Mouse (Mus musculus): ENCODE data around the gene Becn1. TPM values are rescaled to one million over a fixed set of nuclear protein-coding genes. Genes with fewer than 3 reads are reported as not detected.

The Becn1 gene
- total RNA-seq, 1 experiment from 2014 or later: 159 TPM

DNA sequence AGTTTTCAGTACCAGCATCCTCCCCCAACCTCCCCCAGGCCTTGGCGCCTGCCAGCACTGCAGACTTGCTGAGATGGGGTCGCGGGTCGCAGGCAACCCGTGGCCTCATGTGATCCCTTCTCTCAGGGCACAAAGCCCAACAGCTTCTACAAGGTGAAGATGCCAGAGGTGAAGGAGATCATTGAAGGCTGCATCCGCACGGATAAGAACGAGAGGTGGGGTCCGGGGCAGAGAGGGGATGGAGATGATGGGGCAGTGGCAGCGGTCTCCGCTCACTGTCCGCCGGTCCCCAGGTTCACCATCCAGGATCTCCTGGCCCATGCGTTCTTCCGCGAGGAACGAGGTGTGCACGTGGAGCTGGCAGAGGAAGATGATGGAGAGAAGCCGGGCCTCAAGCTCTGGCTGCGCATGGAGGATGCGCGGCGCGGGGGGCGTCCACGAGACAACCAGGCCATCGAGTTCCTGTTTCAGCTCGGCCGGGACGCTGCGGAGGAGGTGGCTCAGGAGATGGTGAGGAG is 37.1 kb downstream of the Becn1 start:
- DNase-seq: no peak

DNA sequence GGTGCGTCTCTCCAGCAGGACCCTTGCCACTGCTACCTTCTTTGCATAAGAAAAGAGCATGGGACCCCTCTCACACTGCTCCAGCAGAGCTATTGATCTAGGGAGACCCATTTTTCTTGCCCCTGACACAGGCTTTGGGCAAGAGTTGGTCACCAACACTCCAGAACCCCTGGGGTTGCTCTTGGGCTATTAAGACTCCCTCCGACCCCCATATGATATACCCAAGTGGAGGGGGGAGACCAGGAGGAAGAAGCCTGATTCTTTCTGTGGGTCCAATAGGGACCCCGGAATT is 38.2 kb downstream of the Becn1 start:
- DNase-seq: no peak

DNA sequence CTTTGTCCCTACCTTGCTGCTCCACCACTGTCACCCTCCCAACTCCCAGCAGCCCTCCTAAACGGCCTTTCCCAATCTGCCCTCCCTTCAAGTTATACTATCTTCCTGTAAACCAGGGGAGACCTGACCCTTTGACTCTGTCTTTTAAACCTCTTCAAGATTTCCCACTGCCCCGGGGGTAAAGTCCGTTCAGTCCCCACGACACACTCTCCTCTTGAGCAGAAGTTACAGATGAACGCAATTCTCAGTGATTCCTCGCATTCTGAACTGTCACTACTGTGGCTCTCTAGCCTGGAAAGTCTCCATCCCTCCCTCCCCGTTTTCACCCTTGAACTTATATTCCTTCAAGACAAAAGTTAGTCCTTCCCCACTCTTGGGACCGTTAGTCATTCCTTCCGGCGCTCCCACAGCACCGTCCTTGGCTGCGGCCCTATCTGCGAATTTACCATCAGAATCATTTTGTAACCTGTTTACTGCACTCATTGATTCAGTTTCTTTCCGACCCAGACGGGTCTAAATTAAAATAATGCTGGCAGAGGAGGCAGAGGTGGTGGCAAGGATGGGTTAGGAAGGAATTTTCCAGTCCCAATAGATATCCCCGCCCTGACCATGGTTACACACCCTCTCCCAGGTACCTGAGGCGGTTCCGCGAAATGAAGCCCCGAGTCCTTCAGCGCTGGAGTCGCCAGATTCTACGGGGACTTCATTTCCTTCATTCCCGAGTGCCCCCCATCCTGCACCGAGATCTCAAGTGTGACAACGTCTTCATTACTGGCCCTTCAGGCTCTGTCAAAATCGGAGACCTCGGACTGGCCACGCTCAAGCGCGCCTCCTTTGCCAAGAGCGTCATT is 38.7 kb downstream of the Becn1 start:
- no peak for DNase-seq

DNA sequence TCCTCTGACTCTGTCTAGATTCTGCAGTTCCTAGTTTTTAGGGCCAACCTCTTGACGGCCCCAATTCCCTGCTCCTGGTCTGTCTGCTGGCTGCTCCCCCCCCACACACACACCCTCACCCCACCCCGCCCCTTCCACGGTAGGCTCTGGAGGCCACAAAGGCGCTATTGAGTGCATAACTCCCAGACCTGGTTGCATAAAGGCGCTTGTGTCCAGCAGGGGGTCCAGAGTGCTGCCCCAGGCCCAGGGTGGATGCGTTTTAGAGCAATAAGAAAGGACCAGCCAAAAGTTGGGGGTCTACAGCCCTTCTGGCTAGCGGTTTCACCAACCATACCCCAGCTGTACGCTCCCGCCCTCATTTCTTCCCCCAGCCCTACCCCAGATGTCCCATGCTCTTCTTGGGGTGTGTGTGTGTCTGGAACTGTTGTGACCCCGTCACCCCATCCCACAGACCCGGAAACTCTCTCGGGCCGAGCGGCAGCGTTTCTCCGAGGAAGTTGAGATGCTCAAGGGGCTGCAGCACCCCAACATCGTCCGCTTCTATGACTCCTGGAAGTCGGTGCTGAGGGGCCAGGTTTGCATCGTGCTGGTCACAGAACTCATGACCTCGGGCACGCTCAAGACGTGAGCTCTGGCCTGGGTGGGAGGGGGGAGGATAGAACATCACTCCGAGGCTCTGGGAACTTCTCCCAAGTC is 39.7 kb downstream of the Becn1 start:
- DNase-seq: no peak

DNA sequence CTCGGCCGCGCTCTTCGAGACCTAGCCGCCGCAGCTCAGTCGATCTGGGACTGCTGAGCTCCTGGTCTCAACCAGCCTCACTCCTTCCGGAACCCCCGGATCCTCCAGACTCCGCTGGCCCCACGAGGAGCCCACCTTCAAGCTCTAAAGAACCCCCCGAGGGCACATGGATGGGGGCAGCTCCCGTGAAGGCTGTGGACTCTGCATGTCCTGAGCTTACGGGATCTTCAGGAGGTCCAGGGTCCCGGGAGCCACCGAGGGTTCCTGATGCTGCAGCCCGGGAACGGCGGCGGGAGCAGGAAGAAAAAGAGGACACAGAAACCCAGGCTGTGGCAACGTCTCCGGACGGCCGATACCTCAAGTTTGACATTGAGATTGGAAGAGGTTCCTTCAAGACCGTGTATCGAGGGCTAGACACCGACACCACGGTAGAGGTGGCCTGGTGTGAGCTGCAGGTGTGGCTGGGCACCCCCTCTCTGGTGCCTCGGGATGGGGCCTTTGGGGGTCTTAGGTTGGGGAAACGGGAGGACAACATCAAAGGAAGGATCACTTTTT is 41.2 kb downstream of the Becn1 start:
- DNase-seq: no peak

DNA sequence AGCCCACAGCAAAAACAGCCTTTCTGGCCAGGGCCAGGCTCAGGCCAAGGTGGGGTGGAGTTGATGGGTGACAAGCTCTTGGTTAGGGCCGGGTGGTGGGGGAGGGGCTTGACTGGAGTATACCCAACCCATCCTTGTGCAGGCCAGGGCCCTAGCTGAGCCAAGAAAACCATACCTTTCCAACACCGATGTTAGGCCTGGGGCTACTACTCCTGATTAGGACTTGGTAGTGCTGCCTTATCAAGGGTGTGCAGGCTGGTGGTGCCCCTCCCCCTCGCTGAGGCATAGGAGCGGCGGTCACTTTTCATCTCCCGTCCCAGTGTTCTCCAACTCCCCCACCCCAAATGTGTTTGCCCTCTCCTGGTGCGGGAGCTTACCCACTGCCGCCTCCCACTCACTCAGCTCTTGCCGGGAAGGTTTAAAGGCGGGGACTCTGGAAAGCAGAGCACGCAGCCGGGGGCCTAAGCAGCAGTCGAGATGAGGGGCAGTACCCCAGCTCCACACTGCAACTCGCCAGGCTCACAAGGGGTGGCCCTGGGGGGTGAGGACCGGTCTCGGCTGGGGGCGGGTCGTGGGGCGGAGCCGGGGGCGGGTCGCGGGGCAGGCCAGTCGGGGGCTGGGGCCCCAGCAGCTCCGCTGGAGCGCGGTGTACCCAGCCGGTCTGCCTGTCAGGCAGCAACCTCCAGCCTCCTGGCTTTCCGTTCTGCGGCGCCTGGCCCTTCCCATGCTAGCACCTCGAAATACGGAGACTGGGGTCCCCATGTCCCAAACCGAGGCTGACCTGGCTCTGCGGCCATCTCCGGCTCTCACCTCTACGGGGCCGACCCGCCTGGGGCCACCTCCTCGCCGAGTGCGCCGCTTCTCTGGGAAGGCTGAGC is 41.9 kb downstream of the Becn1 start, which contains the start of gene Wnk4:
Gene Wnk4 (plus strand): TSS at position 620 of the 878 bp plus-strand sequence.
- peak; percentile 75 for DNase-seq

DNA sequence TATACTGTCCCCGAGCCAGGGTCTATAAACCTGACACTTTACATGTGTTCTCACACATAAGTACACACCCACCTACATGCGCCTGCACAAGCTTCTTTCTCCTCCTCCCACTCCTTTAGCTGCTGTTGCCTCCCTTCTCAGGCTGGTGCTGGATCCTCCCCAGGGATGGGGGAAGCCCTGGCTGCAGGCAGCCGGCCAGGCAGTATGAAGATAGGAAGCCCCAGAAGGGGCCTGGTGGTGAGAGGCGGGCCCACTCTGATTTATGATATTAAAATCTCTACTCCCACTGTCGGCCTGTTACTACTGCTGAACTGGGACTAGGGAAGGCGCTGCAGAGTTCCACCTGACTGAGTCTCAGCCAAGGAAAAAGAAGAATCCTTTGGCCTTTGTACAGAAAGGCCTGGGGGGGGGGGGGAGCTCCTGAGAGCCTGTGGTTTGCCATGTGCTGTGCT is 42.8 kb downstream of the Becn1 start:
- no peak for DNase-seq

DNA sequence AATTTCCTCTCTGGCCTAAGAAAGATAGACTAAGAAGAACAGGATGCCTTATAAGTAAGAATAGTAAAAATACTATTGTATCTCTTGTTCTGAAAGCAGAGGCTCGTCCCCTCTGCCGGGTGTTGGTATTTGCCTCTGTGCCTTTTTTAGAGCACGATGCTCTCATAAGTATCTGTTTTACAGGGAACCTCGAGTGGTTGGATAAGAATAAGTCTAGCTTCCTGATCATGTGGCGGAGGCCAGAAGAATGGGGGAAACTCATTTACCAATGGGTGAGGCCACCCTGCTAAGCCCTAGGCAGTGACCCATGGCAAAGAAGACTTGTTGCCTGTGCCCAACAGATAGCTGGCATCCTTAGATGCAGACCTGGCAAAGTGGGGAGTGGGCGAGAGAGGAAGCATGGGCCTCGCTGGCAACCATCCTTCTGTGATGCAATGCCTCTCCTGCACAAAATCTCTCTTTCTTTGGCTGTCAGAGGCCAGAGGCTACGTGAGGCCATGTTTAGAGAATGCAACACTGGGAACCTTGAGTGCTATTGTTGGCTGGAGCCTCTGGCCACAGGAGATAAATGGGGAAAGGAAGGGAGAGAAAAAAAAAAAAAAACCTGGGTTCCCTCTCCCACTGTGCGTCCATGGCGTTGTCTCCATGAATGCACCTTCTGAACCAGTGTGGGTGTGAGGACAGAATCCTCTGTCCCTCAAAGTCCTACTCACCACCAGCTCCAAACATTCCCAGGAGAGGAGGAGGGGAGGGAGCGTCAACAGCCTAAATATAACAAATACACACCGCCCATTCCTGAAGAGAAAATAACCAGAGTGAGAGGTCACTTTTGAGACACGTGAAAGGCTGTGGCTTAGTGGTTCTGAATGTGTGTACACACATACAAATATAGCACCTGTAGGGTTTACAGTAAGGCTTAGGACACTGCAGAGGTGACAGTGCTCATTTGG is 46.0 kb downstream of the Becn1 start:
- DNase-seq: no peak

DNA sequence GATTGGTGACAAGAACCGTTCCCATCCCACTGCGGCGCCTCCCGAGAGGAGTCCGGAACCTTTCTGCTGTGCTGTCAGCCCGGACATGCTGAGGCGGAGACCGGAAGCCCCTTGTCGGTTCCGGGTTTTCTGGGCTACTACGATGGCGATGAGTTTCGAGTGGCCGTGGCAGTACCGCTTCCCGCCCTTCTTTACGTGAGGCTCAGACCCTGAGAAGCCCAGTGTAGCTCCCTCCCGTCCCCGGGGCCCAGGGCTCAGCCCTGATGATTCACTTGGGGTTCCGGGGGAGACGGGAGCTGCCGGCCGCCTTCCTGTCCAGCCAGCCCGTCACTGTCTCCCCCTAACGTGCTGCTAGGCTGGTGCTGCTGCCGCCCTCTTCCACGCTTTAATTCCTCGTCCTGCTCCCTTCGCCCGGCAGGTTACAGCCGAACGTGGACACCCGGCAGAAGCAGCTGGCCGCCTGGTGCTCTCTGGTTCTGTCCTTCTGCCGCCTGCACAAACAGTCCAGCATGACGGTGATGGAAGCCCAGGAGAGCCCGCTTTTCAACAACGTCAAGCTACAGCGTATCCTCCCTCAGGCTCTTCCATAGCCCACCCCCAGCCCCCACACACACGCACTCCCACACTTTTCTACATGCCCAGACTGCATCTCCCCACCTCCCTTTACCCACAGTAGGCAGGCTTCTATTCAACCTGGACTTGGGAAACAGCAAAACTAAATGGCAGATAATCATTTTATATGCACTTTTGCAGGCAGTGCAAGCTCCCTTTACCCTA is 48.3 kb downstream of the Becn1 start, which contains the start of gene Vps25:
Gene Vps25 (plus strand): TSS at position 95 of the 777 bp plus-strand sequence.
- DNase-seq: peak; percentile 83

DNA sequence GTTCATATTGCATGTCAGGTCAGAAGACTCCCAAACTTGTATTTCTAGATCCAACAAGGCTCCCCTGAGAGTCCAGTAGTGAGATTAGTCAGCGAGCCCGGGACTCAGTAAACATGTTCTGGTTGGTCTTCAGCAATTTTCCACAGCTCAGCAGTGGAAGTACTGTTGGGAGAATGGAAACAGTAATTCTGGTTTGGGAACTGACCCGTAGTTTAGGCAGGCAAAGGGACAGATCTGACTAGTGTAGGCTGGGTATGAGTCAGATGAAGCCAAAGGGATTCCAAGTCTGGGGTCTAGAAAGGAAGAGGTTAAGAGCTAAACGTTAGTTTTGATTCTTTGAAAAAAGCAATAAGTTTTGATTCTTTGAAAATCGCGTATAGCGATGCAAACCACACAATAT is 49.1 kb downstream of the Becn1 start:
- DNase-seq: no peak

DNA sequence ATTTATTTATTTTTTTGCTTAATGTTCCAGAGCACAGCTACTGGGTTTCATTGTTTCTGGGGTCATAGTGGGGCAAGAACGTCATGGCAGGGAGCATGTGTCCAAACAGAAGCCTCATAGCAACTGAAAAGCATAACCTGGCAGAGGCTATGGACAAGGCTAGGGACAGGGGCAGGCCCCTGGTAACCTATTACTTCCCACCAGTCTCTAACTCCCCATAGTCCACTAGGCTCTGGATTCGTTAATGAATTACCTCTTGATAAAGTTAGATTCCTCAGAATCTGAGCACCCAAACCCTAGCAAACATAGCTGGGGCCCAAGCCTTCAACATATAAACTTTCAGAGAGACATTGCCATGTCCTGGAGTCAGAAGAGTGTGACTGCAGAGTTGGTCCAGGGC is 51.1 kb downstream of the Becn1 start:
- DNase-seq: no peak

DNA sequence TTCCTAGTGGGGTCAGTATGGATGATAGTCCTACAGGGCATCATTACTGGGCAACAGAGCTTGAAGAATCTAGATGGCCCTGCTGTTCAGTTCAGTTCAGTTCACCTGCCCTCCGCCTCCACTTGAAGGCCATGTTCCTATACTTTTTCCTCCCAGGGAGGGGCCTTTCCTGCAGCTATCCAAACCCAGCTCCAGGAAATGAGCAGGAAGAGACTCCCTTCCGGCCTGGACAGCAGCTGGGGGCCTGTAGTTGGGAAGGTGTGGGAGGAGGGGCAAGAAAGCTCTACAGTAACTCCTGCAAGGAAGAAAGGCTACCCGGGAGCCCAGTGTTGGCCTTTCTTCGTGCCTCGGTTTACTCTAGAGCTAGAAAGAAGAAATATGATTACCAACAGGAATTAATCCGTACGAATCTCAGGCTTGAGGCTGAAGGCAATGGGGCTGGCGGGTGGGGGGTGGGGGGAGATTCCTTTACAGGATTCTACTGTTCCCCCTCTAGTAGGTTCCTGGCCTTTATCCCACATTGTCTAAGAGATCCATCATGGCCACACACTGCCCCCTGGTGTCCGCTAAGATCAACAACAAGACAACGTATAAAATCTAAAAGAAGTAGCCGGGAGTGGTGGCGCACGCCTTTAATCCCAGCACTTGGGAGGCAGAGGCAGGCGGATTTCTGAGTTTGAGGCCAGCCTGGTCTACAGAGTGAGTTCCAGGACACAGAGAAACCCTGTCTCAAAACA is 53.7 kb downstream of the Becn1 start:
- peak; percentile 74 for DNase-seq

DNA sequence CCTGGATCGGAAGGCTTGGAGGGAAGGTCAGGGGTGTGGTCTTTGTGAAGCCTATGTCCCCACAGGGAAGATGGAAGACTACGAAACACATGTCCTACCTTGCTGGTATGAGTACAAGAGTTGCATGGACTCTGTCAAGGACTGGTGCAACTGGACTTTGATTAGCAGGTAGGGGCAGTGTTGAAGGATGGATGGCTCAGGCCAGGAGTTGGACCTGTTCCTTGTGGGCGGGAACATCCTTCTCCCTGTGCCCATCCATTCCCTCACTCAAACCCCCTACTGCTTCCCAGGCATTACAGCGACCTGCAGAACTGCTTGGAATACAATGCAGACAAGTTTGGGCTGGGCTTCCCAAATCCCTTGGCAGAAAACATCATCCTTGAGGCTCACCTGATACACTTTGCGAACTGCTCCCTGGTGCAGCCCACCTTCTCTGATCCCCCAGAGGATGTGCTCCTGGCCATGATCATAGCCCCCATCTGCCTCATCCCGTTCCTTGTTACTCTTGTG is 54.5 kb downstream of the Becn1 start:
- DNase-seq: no peak

DNA sequence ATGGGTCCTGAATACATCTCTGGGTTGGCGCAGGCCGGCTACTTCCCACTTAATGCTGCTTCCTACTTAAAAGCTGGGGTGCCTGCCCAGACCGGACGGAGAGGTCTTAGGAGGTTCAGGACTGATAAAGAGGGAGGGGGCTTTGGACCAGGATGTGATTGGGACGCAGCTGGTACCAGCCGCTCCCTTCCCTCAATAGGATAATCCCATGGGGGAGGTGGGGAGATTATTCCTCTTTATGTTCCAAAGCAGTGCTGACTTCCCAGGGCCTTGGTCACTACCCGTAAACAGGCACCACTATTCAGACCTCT is 55.4 kb downstream of the Becn1 start:
- no peak for DNase-seq

DNA sequence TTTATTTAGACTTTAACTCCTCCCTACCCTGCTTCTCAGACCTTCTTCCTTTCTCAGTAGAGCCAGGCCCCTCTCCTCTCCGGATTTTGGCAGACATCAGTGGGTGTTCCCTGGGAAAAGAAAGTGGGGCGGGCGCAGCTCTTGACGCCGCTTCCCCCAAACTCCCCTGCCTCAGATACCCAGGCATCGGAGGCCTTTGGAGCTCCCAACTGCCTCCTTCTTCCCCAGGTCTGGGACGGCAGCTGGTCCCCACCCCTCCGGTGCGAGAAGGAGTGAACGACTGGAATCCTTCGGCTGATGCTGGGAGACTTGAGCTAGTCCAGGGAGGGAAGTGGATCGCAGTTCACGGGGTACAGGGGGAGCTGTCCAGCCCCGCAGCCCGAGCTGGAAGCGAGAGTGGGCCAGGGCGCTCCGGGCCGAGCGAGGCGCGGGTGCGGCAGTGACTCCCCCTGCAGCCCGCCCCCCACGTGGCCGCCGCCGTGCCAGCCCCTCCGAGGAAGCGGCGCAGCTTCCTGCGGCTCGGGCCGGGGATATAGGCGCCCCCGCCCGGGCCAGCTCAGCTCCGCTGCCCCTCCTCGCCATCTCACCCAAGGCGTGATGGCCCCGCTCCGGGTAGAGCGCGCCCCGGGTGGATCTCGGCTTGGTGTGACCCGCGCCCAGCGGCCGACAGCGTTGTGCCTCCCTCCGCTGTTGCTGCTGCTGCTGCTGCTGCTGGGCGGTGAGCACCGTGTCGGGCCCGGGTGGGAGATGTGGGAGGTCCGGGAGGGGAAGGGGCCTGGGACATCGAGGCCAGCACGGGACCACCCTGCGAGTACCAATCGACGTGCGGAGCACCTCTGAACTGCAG is 56.0 kb downstream of the Becn1 start, which contains the start of gene Ramp2:
Gene Ramp2 (plus strand): TSS at position 174 of the 847 bp plus-strand sequence.
- peak; percentile 64 for DNase-seq

DNA sequence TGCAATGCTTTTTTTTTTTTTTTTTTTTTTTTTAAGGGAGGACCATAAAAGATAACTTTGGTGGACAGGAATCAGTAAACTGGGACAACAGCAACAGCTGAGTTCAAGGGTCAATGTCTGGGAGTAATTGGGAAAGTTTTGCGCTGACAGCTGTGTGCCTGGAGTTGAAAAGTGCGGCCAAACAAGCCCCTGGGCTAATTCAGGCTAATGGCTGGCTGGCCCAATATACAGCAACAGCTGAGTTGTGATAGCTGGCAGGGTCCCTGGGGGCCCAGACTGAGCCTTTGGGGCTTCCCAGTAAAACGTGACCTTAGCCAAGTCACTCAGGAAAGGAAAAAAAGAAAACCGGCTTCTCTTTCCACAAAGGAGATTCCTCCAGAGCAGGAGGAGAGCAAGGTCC is 57.0 kb downstream of the Becn1 start:
- DNase-seq: no peak

DNA sequence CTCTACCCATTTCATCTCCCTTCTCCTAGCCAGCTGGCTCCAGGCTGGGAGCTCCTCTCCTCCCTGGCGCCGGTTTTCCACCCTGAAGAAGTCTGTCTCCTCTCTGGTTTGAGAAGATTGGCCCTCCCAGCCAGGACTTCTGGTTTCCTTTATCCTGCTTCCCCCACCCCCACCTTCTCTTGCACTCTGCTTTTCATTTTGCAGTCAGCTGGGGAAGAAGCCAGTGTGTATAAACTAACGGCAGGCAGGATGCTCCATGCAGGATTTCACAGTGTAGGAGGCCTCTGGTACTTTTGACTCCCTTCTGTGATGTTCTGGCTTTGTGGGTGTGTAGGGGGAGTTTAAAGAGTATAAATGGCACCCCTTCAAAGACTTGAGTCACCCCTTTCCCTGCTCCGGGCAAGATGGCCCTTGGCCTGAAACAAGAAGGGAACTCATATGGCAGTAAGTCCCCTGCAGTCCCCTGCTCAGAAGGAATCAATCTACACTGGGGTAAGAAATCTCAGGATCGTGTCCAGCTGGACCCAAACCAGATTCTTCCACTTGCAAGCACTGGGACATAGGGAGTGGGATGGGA is 63.9 kb downstream of the Becn1 start:
- no peak for DNase-seq

DNA sequence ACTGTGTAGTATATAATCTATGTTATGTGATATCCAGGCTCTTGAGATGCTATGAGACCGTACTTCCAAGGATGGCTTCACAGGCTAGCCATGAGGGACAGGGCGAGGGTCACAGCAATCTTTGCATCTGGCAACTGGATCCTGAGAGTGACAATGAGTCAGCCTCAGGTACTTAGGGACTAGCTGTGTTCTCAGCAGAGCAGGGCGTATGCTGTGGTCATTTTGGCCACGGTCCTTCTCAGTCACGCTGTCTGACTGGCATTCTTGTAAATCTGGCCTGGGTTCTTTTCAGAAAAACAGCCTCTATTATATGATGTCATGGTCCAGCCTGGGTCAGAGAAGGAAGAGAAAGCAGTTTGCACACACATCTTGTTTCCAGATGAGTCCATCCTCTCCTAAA is 65.3 kb downstream of the Becn1 start:
- no peak for DNase-seq
